Mouse (Mus musculus): ENCODE measurements around the gene Aadac. TPM values are rescaled to one million over a fixed set of nuclear protein-coding genes. Genes with fewer than 3 reads are reported as not detected.

The Aadac gene
- polyA plus RNA-seq, 1 experiment from 2014 or later, result 0.36 TPM

GRCm38 (mm10) chr3:60085729-60086128 is 60.2 kb downstream of the Aadac start:
- ATAC-seq (ENCODE audit: insufficient read depth) (no peak), DNase-seq (no peak)
- Histone ChIP-seq H3K9me3 (ENCODE audit: low read depth, low read length) (no peaks in the 10 kb centered on the region), H3K4me2 (no peak overlapping the region), H3K36me3 (ENCODE audit: insufficient read depth) (no peaks in the 10 kb centered on the region), H3K4me1 (ENCODE audit: insufficient read depth) (peaks cover under 1% of the 10 kb centered on the region; the same call in 1 of the 2 replicates), H3K4me3 (ENCODE audit: low read depth, low read length) (no peak overlapping the region), H3K27me3 (ENCODE audit: insufficient read depth, low read length) (no peaks in the 10 kb centered on the region), H3K9ac (no peak overlapping the region), H3K27ac (ENCODE audit: low read depth) (no peak overlapping the region)
- 88% methylated on average over 2 of the region's 2 CpGs for WGBS
- no peak for TF ChIP-seq CTCF (IDR thresholded peaks at IDR 0.05; ENCODE audit: low read depth)

Other genes starting within 250 kb of the Aadac start
- gene Gm8298, start 164.7 kb upstream of the Aadac start, polyA plus RNA-seq (2014; fragmentation: Nextera tagmentation; extraction: Ambion mirVana), result not detected in 2 replicates
- not detected in 2 replicates for gene C130079G13Rik, start 100.5 kb upstream of the Aadac start, polyA plus RNA-seq (2014; fragmentation: Nextera tagmentation; extraction: Ambion mirVana)
- gene Aadacl2, start 19.0 kb upstream of the Aadac start, polyA plus RNA-seq (2014; fragmentation: Nextera tagmentation; extraction: Ambion mirVana), result not detected in 2 replicates
- not detected in 2 replicates for gene Sucnr1, start 56.2 kb downstream of the Aadac start, polyA plus RNA-seq (2014; fragmentation: Nextera tagmentation; extraction: Ambion mirVana)

All from lung, embryonic 14.5 days (tissue).